Mouse (Mus musculus) cortical plate, adult 2 months (tissue): ENCODE data around the gene Fam193a. TPM values are rescaled to one million over a fixed set of nuclear protein-coding genes. Genes with fewer than 3 reads are reported as not detected.

Experiments used
- H3K27ac ChIP-seq: fragments of 200-500 bp; 2 replicates; pipeline ENCODE4 v1.5.1; 2012; ENCODE audit warnings: low read length, control low read depth, inconsistent platforms; ENCODE audit not compliant: insufficient read depth
- H3K4me1 ChIP-seq: fragments of 200-500 bp; 2 replicates; pipeline ENCODE4 v1.6.1; 2011; ENCODE audit warnings: low read length; ENCODE audit not compliant: control insufficient read depth, insufficient read depth
- H3K4me3 ChIP-seq: fragments of 200-500 bp; 2 replicates; pipeline ENCODE4 v1.5.1; 2011; ENCODE audit warnings: mild to moderate bottlenecking, low read length, control low read depth; ENCODE audit not compliant: insufficient read depth
- CTCF ChIP-seq: fragments of 200-500 bp; IDR thresholded peaks from 2 replicates; pipeline ENCODE4 v1.5.1; 2011; ENCODE audit warnings: mild to moderate bottlenecking, control low read depth, low read length; ENCODE audit not compliant: insufficient read depth; ENCODE audit errors: extremely low read depth
- POLR2A ChIP-seq: fragments of 200-500 bp; IDR thresholded peaks from 2 replicates; pipeline ENCODE4 v1.6.1; 2011; ENCODE audit warnings: mild to moderate bottlenecking, low read length, control low read depth; ENCODE audit not compliant: insufficient read depth; ENCODE audit errors: extremely low read depth
- polyA plus RNA-seq: library from polyadenylated mRNA; depleted of rRNA; stranded (reverse); fragments of >200 nt; gene quantifications from 2 replicates; pipeline ENCODE4 v1.2.3, GENCODE M21; 2012

The Fam193a gene
- polyA plus RNA-seq, 1 experiment, result 42.0 TPM

DNA sequence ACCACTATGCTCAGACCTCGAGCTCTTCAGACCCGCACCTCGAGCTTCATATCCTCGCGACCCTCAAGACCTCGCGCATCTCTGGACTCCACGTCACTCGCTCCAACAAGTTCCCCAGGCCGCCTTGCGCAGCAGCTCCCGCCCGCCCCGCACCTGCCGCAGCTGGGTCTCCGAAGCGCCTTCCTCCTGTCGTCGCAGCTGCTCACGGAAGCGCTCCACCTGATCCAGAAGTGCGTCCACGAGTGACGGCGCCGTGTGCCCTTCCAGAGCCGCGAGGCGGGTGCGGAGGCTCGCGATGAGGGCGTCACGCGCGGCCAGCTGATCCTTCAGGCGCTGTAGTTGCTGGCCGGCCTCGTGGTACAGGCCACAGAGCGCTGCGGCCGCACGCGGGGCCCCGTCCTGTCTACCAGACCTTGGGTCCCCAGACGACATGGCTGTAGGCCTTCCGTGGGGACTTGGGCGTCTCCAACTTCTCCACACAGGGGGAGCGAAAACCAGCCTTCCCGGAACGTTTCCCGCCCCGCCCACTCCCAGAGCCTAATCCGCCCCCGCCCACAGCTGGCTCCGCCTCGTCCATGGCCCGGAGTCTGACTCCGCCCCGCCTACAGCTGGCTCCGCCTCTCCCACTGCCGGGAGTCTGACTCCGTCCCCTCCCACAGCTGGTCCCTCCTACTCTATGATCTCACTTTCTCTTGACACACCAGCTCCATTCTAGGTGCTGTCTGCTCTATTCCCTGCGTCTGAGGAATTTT lies 143.9 kb downstream of the Fam193a start, which contains the start of gene Tnip2:
TSS of gene Tnip2 (minus strand) at position 526 of the 752 bp plus-strand sequence.
- TF ChIP-seq POLR2A (peak; percentile 48; the same call in 1 of the 2 replicates), CTCF (no peak)
- Histone ChIP-seq H3K4me3 (peak within 1 kb of the TSS; percentile 70), H3K27ac (0 out of 2 replicates have a peak within 1 kb of the TSS, but pooled peaks have one; percentile 7)

DNA sequence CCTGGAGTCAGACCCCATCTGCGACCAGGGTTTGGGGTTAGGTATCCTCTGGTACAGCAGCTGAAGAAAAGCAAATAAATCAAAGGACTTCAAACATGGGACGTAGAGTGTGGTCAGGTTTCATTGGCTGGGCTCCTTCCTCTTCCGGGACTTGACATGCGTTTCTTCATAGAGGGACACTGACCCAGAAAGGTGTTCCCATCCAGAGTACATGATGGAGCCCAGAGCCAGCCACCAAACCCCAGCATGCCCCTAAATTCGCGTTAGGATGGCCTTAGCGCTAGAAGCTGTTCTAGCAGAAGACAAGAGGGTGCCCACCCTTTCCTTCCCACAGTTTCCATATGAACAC lies 144.5 kb downstream of the Fam193a start:
- no peaks in the 10 kb centered on the region for H3K4me1 ChIP-seq
- TF ChIP-seq POLR2A, result no peak
- TF ChIP-seq CTCF, result no peak

More for the DNA sequence above, 143.9 kb downstream of the Fam193a start, which contains the start of gene Tnip2:
- no peaks in the 10 kb centered on the region for H3K4me1 ChIP-seq

DNA sequence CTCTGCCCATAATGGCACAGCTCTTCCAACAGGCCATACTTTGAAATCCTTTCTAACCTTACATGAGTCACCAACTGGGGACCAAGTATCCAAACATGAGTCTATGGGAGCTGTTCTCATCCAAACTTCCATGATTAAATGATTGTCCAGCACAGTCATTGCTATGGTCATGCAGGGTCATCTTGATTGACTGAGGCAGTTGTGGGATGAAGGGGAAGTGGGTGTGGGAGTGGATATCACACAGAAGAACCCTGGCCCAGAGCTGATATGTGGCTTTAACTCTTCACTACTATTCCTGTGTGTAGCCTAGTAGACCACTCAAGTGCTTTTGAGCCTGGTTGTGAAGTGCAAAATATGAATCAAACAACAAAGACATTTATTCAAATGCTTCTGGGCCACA lies 145.4 kb downstream of the Fam193a start:
- no peak for TF ChIP-seq CTCF
- no peak for TF ChIP-seq POLR2A
- H3K4me1 ChIP-seq, result no peaks in the 10 kb centered on the region
- no peak overlapping the region for H3K4me3 ChIP-seq
- no peak overlapping the region for H3K27ac ChIP-seq

More for the DNA sequence above, 144.5 kb downstream of the Fam193a start:
- H3K27ac ChIP-seq, result no peak overlapping the region
- H3K4me3 ChIP-seq, result peak overlapping the region; percentile 70

DNA sequence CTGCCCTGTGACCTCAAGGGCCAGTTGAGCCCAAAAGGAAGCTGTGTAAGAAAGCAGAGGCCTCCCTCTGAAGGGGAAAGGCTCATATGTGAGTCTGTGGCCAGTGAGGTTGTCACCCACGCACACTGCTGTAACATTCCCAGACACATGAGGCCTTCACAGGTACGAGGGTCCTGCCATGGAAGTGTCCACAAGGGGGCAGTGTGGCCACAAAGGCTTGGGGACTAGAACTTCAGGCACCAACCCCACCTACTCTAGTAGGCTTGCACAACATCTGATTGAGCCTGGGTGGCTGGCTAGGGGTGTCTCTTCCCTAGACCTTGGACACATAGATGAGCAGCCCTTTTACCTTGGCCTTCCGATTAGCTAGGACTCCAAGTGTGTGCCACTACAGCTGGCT lies 148.2 kb downstream of the Fam193a start:
- H3K4me3 ChIP-seq, result no peak overlapping the region
- no peaks in the 10 kb centered on the region for H3K4me1 ChIP-seq
- no peak for TF ChIP-seq POLR2A
- peak; percentile 71 for TF ChIP-seq CTCF
- no peak overlapping the region for H3K27ac ChIP-seq

DNA sequence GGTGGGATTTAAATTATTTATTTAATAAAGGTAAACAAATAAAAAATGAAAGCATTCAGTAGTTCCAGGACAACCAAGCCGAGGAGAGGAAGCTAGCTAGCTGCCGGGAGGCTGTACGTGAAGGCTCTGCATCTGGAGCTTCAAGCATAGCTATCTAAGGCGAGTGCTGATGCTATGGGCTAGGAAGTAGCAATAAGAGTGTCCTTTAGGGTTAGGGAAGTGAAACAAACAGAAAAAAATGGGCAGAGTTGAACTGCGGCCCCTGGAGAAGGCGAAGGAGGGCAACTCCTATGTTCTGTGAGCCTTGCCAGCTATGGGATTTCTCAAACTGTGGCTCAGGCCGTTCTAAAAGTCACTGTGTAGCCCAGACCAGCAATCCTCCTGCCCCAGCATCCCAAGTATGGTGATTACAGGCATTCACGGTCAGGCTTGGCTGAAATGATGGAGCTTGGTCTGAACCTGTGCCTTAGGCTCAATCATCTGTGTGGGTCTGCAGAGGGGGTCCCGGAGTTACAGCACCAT lies 149.7 kb downstream of the Fam193a start:
- H3K4me1 ChIP-seq, result no peaks in the 10 kb centered on the region
- H3K4me3 ChIP-seq, result no peak overlapping the region
- TF ChIP-seq CTCF, result no peak
- TF ChIP-seq POLR2A, result no peak
- H3K27ac ChIP-seq, result no peak overlapping the region

DNA sequence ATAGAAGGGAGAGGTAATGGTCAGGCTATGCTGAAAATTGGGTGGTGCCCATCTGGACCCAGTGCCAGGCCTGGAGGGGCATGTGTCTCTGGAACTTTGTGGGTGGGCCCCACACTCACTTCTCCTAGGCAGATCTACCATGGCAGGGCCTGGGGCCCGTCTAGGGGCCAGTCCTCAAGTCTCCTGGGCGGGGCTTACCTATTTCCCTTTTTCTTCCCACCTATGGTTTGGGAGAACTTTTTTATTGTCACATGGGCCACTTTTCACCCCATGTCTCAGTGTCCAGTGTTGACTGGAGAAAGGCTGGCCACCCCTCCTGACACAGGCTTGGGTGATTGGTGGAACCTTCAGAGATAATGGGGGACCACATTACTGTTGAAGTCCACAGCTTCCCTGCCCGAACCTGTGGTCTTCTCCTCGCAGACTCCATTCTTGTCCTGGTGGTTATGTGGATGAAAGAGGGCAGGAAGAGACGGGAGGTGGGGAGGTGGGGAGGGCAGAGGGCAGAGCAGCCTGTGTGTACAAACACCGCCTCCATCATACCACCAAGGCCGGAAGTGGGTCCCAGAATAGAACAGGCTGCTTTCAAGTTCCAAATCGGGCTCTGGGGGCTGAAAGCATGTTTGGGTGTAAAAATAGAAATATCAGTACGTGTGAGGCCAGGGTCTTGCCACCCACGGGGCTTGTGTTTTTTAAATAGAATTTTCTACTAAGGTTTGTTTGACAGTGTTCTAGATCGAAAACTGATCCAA lies 150.9 kb downstream of the Fam193a start:
- no peak for TF ChIP-seq POLR2A
- TF ChIP-seq CTCF, result no peak
- Histone ChIP-seq H3K4me1 (no peaks in the 10 kb centered on the region), H3K27ac (no peak overlapping the region)

DNA sequence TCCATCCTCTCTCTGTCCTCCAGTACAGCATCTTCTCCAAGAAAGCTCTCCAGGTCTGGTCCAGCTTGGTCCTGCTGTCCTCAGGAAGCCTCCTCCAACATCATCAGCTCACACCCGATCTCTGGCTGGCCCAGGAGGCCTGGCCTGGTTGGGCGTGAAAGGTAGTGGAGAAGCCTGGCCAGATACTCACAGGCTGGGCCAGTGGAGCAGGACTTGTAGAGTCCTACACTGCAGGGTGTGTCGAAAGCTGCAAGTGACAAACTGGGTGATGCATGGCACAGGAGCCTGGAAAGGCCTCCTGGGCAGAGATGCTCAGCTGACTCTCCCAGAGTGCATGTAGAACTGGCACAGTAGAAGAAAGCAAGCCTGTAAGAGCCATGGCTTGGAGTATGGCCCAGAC lies 151.6 kb downstream of the Fam193a start:
- TF ChIP-seq CTCF, result no peak
- no peak for TF ChIP-seq POLR2A
- H3K4me3 ChIP-seq, result no peak overlapping the region
- H3K27ac ChIP-seq, result no peak overlapping the region
- no peaks in the 10 kb centered on the region for H3K4me1 ChIP-seq

More for the DNA sequence above, 150.9 kb downstream of the Fam193a start:
- H3K4me3 ChIP-seq, result no peak overlapping the region

DNA sequence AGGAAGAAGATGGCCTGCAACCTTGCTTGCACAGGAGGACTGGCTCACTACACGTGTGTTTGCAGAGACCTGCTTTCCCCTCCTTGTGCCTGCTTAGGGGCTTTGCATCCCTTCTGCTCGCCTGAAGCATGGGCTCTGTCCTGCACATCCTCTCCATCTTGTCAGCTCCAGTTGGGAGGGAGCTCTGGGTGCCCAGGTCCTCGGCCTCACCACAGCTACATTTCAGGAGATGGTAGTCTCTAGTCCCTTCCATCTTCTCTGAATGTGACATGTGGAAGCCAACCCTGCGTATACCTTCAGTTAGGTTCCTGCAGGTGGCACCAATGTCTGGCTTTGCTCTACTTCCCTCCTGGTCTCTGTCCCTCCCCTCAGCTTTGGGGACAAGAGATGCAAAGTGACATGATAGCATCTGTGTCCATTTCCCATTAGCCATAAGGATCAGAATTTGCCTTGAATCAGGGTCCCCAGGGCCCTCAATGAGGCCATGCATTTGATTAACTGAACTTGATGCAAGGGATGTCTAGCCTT lies 154.3 kb downstream of the Fam193a start:
- no peaks in the 10 kb centered on the region for H3K4me1 ChIP-seq
- H3K27ac ChIP-seq, result no peak overlapping the region
- TF ChIP-seq CTCF (peak; percentile 34; the same call in 1 of the 2 replicates), POLR2A (no peak)

DNA sequence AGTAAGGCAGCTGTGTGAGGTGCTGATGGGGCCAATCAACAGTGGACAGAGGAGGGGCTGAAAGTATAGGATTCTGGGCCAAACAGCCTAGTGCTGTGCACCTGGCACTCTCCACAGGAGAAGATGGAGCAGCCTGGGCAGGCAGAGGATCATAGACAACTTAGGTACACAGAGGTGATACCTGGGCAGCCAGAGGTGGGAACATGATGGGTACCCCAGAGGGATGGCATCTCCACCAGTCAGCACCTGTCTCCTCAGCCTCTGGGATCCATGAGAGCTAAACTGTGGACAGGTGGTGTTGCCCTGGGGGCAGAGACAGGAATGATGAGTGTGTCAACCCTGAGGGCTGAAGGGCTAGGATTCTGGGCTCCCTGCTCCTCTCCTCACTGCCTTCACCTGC lies 154.8 kb downstream of the Fam193a start:
- Histone ChIP-seq H3K27ac (no peak overlapping the region), H3K4me1 (no peaks in the 10 kb centered on the region), H3K4me3 (no peak overlapping the region)
- TF ChIP-seq POLR2A, result no peak
- TF ChIP-seq CTCF, result no peak

More for the DNA sequence above, 154.3 kb downstream of the Fam193a start:
- H3K4me3 ChIP-seq, result no peak overlapping the region
